Mouse (Mus musculus) spleen, adult 12 weeks (tissue): ENCODE data around the gene Gm45208.
"Not testable (repeated sequence)": the region's sequence is repeated elsewhere in the genome, so short reads cannot be mapped to it uniquely, and the experiment has no call there.

Experiments
- DNase-seq: peaks from one replicate; pipeline ENCODE4 v3.0.0; 2022; ENCODE audit warnings: low spot score

Gene Gm45208

DNA sequence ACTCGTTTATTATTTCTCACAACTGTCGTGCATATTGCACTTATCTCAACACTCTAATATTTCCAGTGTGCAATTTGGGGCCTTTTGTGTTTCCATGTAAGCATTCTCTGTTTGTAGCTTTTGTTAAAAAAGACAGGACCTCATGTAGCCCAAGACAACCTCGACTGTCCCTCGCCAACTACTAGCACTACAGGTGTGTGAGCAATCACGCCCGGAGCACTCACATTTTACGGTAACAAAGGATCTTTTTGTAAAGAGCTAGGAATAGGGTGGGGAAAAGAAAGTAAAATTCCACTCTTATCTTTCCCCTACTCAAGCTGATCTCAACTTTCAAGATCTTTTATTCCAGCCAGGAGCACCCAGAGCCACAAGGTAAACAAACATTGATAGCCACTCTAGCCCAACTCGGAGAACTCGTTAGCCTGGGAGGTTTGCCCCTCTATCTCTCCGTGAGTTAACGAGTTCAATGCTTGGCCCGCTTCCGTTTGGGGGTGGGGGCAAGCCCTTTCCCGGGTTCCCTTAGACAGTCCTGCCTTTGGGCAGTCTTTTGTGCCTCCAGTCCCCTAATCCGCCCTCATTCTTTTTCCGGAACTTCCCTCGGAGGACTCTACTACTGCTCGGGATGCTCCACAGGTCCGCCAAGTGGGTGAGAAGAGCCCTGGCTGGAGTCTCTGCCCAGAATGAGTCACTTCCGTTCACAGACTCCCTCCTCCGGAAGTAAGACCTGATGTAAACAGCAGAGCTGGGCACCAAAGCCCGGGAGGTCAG lies at the start of gene Gm45208:
Gm45208 (plus strand) TSS at position 732 of the 768 bp plus-strand sequence.
- DNase-seq = peak; percentile 76

DNA sequence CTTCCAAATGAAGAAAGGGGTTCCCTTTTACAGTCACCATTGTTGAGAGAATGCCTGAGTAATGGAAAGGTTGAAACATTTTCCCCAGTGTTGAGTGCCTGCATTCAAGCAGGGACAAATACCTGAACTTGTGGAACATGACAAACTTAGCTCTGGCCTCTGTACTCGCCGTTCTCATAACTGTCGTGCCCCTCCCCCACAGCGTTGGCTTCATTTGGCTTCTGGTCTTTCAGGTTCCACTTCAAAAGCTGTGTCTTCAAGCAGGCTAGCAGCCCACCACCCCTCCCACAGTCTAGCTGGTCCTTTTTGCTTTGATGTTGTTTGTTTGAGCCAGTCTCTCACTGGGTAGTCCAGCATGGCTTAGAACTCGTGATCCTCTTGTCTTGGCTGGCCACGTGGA lies 49.3 kb upstream of the Gm45208 start:
- no peak for DNase-seq

DNA sequence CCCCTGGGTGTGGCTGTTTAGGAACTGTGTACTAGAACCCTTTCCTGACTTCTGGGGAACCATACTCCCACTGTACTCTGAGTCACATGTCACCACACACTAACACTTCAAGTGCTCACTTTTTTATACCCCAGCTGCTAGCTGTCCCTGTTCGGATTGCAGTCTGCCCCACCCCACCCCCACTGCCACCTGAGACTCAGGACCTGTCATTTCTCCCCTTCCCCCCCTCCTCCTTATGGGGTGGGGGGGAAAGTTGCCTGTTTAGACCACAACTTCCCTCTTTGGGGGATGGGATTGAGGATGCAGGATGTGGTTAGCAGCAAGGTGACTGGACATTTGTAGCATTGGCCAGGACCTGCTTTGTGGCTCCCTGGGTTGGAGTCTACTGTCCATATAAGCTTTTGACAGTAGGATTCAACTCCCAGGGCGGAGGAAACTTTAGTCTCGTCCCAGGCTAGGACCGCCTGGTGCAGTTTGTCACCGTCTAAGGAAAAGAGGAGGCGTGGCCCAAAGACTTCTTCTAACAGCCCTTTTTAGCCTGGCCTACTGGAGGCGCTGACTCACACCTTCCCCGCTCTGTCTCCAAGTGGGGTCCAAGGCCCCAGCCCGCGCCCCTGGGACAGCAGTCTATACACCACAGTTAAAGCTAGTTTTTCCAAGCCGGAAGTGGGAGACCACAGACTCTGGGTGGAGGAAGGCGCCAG lies 48.3 kb upstream of the Gm45208 start:
- no peak for DNase-seq

DNA sequence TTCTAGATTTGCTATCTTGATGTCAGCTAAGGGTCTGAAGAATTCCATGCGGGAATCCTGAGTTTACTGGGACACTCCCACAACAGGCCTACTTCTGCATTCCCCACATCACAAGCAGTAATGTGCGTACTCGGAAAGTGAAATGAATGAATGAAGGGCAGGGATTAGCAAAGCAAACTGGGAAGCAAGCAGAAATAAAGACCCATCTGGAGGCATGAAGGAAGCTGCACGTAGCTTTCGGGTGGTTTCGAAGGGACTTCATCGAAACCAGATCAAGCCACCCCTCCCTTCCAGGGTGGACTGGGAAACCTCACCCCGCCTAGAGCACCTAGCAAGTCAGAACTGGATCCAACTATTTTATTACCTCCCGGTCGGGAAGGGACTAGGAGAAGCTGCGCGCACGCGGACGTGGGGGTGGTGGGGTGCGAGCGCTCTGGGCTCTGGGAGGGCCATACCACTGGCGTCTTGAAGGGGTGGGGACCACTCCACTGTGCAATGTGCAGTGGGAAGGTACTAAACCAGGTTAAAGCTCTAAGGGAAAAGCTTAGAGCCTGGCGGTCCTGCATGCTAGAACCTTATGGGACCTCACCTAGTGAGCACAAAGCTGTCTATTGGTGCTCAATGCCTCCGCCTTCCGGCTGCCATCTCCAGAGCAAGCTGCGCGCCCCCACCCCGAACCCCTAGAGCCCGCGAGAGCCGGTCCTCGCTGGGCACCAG lies 47.6 kb upstream of the Gm45208 start:
- no peak for DNase-seq

DNA sequence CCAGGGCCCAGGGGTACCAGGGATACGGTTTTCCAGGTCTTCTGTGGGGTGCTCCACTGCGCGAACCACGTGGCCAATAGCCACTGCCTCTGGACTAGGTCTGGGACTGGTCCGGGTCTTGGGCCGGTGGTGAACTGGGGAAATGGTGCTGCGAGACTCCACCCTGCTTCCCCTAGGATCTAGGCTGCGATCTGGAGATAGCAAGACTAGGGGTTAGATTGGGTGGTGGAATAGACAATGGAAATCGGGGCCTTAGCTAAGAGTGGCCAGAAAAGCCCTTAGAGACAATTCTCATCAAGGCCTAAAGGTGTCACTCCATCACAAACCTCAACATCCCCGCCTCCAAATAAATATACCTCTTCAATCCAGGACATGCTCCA lies 47.1 kb upstream of the Gm45208 start:
- DNase-seq = no peak

DNA sequence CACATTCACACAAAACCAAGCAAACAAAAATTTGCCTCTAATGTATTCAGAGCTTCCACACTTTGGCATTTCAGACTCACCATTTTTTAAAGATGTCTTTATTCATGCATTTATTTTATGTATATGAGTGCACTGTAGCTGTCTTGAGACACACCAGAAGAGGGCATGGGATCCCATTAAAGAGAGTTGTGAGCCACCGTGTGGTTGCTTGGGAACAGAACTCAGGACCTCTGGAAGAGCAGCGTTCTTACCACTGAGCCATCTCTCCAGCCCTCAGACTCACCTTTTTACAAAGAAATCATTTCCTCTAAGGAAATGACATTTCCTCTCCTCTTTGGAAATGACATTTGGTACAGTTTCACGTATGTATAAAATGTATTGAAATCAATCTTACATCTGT lies 43.1 kb upstream of the Gm45208 start:
- no peak for DNase-seq

DNA sequence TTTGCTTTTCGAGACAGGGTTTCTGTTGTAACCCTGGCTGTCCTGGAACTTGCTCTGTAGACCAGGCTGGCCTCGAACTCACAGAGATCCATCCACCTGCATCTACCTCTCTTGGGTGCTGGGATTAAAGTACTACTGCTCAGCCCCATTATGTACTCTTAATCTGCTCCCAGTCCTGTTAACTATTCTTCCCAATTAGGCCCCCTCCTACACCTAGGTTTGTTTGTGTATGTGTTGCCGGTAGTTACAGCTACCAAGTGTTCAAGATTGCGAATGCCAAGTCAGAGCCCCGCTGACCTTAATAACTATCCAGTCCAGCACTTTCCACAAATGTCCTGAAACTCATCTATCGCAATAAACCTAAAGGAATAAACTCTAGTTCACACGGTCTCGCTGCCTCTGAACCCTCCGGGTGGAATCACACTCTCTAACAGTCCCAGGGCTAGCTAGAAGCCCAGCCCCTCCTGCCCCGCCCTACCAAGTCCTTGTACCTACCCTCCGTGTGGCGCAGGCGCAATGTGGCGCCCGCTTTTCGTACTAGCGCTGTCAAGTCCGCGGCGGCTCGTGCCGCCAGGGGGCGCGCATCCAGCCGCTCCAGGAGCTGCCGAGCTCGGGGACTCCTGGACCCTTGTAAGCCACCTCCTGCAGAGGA lies 42.5 kb upstream of the Gm45208 start:
- peak; percentile 77 for DNase-seq

DNA sequence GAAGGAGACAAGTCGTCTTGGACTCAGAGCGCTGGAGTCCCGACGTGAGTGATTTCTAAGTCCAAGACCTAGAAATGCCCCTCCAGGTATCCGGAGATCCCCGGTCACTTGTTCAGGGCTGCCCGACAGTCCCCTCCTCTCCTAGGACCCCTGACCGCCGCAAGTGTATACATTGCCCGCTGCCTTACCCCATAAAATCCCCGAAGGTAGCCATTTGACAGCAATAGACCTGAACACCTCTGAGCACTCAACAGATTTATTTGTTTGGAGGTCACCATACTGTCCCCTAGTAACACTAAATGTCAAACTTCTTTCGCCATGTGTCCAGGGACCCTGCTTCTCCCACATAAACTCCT lies 42.0 kb upstream of the Gm45208 start:
- DNase-seq = no peak

DNA sequence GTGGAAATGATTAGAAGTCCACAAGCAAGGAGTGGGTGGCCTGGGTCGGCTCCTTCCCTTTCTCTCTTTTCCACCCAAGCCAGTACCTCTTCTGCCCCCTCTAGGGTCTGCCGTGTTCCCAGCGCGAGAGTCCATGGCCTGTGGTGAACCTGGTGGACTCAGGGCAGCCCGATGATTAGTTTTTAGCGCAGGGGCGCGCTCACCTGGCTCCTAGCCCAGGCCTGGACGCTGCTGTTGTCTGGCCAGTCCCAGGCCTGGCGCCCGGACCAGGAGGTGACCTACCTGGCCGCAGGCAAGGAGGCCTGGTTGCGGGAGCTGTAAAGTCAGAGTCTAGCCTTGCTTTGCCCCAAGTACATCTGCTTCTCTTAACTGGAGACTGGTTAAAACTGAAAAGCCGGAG lies 41.2 kb upstream of the Gm45208 start, which contains the start of gene Magix:
Magix (minus strand) TSS at position 388 of the 400 bp plus-strand sequence.
- no peak for DNase-seq

DNA sequence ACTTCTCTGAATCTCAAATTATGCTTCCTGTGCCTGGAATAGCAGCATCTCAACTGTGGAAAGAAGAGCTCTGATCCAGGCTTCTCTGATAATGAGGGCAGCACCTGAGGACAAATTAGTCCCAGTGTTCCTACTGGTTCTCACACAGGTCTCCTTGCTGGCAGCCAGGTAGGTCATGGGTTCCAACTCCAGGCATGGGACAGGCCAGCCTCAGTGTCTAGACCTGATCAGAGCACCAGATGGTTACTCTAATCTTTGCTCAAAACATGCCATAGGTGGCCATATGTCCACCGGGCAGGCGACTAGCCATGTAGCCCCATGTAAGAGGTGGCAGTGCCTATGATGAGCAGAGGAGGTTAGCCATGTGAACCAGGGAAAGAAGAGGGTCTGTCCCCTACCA lies 33.7 kb upstream of the Gm45208 start:
- no peak for DNase-seq

DNA sequence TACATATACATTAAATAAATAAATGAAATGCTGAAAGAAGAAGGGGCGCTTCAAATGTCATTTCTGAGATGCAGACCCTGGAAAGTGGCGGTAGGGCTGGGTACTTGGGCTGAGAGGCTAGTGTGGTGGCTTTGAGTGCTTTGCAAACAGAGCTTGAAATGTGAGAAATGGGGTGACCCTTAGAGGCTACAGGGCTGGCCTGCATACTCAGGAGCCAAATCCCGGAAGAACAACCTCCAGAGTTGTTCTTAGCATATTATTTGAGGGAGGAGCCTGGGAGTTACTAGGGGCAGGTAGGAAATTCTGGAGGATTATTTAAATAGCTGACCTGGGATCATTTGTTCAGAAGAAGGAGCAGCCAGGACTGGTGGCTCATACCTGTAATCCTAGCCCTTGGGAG lies 31.6 kb upstream of the Gm45208 start:
- DNase-seq = no peak

DNA sequence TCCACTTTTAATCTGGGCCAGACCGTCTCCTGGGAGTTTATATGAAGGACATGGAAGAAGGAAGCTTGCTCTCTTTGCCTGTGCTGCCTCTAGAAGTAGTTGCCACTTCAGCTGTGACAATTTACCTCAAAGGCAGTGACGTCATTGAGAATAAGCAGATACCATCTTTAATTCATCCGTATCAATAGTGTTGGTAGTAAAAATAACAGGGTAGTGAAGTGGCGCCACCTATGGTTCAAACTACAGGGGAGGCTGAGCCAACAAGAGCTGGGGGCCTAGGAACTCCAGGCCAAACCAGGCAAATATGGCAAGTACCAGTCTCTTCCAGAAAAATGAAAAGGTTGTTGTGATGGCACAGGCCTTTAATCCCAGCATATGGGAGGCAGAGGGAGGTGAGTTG lies 29.2 kb upstream of the Gm45208 start:
- DNase-seq = no peak

DNA sequence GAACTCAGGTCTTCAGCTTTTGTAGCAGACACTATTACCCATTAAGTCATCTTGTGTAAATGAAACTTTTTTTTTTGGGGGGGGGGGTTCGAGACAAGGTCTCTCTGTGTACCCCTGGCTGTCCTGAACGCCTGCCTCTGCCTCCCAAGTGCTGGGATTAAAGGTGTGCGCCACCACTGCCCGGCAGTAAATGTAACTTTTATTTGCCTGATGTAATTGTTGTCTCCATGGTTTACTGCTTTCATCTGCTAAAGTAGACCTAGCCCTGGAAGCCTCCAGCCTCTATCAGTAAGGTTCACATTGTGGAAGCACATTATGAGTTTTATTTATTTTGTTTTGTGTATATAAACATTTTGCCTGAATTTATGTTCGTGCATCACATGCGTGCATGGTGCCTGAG lies 25.5 kb upstream of the Gm45208 start:
- DNase-seq = no peak

DNA sequence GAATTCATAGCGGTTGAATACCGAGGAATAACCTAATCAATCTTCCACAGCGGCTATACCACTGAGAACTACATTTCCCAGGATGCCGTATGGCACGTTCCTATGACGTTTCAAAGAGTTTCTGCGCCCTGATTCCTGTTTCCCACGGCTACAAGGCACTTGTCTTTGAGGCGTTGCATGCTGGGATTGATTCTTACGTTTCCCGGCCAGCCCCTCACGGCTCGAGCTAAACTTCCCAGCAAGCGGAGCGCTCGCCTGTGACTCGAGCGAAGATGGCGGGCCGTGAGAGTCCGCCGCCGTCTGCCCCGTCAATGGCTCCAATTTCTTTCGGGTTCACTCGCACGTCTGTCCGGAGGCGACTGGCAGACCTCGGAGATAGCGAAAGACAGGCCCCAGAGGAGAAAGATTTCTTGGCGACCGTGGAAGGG lies 25.1 kb upstream of the Gm45208 start, which contains the start of gene Gpkow:
Gpkow (plus strand) TSS at position 178 of the 428 bp plus-strand sequence.
- DNase-seq = peak; percentile 66

DNA sequence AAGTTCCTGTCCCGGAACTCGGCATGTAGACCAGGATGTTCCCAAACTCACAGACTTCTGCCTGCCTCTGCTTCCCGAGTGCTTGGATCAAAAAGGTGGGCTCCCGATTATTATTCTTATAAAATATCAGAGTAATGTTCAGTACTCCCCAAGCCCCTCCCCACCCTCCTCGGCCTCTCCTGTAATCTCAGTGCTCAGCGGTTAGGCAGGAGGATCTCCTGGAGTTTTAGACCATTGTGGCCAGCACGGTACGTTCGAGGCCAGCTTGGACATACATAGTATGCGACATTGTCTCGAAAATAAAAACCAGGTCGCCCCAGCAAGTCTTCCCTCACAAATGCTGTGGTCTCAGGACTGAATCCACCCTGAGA lies 8.3 kb upstream of the Gm45208 start:
- not testable (repeated sequence) for DNase-seq

DNA sequence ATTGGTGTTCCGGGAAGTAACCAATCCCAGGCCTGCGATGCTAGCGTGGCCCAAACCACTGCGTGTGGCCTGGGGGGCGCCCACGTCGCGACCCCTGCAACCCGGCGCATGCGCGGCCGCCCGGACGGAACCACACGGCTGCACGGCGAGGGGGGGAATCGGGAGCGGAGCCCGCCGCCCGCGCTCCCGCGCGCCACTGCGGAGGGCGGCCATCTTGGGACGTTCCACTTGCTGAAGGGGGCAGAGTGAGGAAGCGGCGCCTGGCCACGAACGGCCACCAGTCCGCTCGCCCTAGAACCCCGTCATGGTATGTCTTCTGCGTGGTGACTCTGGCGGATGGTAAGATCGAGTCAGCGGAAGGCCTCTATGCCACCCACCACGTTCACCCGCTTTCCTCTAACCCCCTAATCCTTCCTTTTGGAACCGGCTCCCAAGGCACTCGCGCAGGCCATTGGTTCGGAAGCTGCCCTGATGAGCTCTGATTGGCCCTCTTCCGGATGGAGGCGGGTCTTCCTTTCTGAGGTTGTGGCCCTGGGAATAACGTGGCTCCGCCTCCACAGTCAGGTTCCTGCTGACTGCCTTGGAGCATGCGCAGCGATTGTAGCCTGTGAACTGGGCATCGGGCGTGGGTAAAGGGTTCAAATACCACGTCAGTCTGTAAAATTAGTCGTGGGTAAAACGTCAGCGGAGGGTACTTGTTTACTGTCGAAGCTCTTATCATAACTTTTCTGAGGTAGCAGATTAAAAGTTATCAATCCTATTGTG lies 7.7 kb upstream of the Gm45208 start, which contains the start of gene Wdr45:
Wdr45 (plus strand) TSS at position 199 of the 765 bp plus-strand sequence.
- DNase-seq = peak; percentile 84

DNA sequence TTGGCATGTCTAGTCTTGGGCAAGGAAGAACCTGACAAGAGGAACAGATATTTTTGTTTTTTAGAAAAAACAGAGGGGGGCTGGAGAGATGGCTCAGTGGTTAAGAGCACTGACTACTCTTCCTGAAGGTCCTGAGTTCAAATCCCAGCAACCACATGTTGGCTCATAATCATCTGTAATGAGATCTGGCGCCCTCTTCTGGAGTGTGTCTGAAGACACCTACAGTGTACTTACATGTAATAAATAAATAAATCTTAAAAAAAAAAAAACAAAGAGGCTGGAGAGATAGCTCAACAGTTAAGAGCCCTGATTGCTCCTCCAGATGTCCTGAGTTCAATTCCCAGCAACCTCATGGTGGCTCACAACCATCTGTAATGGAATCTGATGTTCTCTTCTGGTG lies 6.0 kb upstream of the Gm45208 start:
- not testable (repeated sequence) for DNase-seq

DNA sequence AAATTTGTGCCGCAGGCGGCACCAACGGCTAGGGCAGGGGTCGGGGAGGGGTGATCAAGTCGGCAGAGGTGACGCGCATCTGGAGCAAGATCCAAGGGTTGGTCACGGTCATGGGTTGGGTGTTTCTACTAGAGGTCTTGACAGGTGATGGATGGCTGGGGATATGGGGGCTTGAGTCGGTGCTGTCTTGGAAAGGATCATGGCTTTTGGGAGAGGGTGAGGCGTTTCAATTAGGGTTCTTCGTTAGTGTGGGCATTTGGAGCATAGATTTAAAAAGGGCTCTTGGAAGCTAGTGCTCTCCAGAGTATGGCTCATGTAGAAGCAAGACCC lies 202 bp downstream of the Gm45208 start:
- no peak for DNase-seq

DNA sequence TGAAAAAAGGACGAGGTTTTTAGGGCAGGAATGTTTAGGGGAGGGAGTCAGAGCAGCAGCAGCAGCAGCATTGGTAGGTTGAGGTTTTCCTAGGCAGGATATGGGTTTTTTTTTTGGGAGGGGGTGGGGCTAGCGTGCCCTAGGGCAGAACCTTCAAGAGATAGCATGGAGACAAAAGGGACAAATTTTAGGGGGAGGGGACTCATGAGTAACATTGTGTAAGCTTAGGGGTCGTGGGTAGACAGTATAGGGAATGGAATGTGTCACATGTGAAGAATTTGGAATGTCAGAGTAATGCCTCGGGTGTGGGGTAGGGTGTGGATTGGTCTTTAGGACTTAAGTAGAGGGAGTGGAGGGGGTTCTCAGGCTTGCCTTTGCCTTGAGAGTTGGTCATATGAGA lies 646 bp downstream of the Gm45208 start:
- DNase-seq = no peak

DNA sequence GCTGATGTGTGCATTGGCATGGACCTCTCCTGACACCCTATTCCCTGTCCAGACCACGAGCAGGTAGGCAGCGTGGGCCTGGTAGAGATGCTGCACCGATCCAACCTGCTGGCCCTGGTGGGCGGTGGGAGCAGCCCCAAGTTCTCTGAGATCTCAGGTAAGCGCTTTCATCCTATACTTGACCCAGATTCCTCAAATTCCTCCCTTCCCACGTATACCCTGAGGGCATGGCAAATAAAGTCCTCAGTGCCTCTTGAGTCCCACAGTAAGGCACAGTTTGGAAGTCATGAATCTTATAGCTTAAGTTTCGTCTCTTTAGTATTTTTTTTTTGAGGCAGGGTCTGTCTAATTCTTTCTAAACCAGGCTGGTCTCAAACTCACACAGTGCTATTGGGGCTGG lies 2.1 kb downstream of the Gm45208 start:
- DNase-seq = no peak

DNA sequence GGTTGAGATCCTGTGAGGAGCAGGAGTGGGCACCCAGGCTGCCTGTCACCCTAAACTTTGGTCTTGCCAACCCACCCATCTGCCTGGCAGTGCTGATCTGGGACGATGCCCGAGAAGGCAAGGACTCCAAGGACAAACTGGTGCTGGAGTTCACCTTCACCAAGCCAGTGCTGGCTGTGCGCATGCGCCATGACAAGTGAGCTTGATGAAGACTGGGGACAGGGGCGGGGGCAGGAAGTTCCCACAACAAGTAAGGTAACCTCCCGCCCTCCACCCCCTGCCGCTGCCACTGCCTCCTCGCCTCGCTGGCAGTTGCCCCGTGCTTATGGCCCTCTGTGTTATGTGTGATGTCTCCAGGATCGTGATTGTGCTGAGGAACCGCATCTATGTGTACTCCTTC lies 3.8 kb downstream of the Gm45208 start:
- no peak for DNase-seq

DNA sequence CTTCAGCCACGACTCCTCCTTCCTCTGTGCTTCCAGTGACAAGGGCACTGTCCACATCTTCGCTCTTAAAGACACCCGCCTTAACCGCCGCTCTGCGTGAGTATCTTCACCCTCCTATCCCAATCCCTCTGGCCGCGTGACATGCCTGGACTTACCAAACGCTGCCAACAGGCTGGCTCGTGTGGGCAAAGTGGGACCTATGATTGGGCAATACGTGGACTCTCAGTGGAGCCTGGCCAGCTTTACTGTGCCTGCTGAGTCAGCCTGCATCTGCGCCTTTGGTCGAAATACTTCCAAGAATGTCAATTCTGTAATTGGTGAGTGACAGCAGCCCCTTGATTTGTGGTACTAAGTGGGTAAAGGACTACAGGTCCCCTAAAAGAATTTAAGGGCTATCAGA lies 5.1 kb downstream of the Gm45208 start:
- no peak for DNase-seq
